Mouse (Mus musculus) olfactory bulb, adult 2 months (tissue): Measurements from ENCODE around the gene Sf3a2.

ENCODE experiments used
- CTCF ChIP-seq: fragments of 200-500 bp; IDR thresholded peaks from 2 replicates; pipeline ENCODE4 v1.5.1; 2012; ENCODE audit warnings: low read depth, mild to moderate bottlenecking, low read length, moderate library complexity; ENCODE audit not compliant: insufficient read depth
- POLR2A ChIP-seq: fragments of 200-500 bp; IDR thresholded peaks from 2 replicates; pipeline ENCODE4 v1.6.1; 2012; ENCODE audit warnings: mild to moderate bottlenecking, low read depth, low read length, moderate library complexity; ENCODE audit not compliant: insufficient read depth

DNA sequence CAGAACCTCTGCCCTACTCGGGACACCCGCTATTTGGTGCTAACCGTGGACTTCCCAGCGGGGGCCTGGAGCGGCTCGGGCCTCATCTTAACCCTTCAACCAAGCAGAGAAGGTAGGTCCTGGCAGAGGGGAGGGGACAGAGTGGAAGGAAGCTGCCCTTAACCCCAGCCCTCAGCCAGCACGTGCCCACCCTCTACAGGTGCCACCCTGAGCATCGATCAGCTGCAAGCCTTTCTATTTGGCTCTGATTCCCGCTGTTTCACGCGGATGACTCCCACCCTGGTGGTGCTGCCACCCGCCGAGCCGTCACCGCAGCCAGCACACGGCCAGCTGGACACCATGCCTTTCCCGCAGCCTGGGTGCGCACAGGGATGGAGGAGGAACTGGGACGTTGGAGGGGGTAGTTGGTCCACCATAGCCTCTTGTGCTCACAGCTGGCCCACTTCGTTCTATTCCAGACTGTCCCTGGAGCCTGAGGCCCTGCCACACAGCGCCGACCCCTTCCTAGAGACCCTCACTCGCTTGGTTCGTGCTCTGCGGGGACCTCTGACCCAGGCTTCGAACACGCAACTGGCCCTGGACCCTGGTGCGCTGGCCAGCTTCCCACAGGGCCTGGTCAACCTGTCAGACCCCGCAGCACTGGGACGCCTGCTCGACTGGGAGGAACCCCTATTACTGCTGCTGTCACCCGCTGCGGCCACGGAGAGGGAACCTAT, 8.5 kb downstream of the Sf3a2 start:
- no peak for TF ChIP-seq POLR2A
- TF ChIP-seq CTCF: no peak
